Mouse (Mus musculus) neutrophil, adult 59 days (primary cell): ENCODE results near the gene Olfr368. TPM values are rescaled to one million over a fixed set of nuclear protein-coding genes. Genes with fewer than 3 reads are reported as not detected.

Experiments
- total RNA-seq, 2 experiments: library from RNA; stranded (reverse); gene quantifications; 1 replicate in 1 of 2; 2 replicates in 1 of 2; pipeline ENCODE4 v1.2.4; 2023

Gene Olfr368
- total RNA-seq: not detected

DNA sequence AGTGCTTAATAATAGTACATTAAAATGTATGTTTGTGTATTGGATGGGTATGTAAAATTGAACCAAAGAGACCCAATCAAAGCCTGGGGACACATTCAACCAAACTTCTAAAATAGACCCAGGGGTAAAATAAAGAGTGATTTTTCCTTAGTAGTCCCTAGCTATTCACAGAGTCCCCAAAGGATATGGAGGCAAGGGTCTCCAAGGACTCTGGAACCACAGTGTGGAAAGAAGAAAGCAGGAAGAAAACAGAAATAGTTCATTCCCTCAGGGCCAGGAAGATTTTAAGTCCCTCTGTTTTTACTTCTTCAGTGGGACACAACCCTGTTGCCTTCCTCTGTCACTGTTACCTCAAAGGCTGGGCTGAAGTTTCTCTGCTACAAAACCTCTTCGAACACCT, at the start of gene Olfr368:
Gene Olfr368, plus strand, starts transcription at position 301 of the 400 bp plus-strand sequence.

DNA sequence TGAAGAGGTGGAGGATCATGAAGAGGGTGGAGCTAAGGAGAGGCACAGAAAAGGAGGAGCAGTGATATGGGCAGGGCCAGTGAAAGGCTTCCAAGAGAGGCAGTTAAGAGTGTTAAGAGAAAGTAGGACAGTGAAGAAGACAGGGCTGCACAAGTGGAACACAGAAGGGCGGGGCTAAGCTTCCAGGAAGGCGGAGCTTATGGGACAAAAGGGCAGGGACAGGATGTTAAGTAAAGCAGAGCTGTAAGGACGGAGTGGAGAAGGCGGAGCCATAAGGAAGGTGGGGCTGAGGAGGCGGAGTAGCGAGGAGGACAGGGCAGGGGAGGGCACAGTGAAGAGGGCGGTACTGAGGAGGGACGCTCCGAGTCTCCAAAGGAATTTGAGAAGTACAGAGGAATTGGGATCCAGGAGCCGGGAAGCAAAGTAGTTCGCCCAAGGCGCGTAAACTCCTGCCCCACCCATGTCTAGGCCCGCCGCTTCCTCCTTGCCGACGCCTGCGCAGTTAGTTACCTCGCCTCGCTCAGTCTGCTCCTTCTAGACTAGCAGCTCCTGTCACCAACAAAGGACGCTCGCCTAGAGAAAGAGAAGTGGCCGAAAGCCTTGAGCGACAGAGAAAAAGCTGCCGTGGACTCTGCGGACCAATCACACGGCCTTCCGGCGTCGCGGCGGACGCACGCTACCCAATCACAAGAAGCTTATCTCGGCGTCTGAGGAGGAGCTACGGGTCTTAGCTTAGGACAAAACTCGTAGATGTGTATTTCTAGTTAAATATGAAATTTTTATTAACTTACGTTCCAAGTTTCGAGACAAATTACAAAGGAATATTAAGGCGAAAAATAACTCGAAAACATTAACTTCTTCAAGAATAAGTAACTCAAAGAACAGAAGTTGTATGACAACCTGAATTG, 32.6 kb downstream of the Olfr368 start, which contains the start of gene Pdcl:
Gene Pdcl, minus strand, starts transcription at position 700 of the 908 bp plus-strand sequence.

Other genes with a start within 250 kb of the Olfr368 start
- not detected for gene Olfr361, start 237.2 kb upstream of the Olfr368 start, total RNA-seq
- not detected for gene Olfr362, start 208.6 kb upstream of the Olfr368 start, total RNA-seq
- not detected for gene Olfr364-ps1, start 187.2 kb upstream of the Olfr368 start, total RNA-seq
- not detected for gene Olfr365, start 138.3 kb upstream of the Olfr368 start, total RNA-seq
- not detected for gene Olfr366, start 114.9 kb upstream of the Olfr368 start, total RNA-seq
- gene Pdcl, start 32.8 kb downstream of the Olfr368 start, total RNA-seq: 10 to 100 TPM; 33.5 to 34.8 TPM
- 10 to 100 TPM; 46.6 to 52.1 TPM for gene Rc3h2, start 96.4 kb downstream of the Olfr368 start, total RNA-seq
- 1 to 10 TPM; 1.8 to 2.6 TPM for gene Zbtb26, start 116.6 kb downstream of the Olfr368 start, total RNA-seq
- gene Zbtb6, start 116.7 kb downstream of the Olfr368 start, total RNA-seq: 1 to 10 TPM; 8.1 to 8.6 TPM
- gene Rabgap1, start 116.8 kb downstream of the Olfr368 start, total RNA-seq: 10 to 100 TPM; 19.5 to 26.1 TPM
- gene Gpr21, start 189.8 kb downstream of the Olfr368 start, total RNA-seq: 1 to 10 TPM; 1.4 to 1.8 TPM